Mouse (Mus musculus) limb, embryonic 13.5 days (tissue): ENCODE data around the gene Adra2c. TPM values are rescaled to one million over a fixed set of nuclear protein-coding genes. Genes with fewer than 3 reads are reported as not detected.
A peak's percentile ranks its signal among the peaks of the same experiment; 100 is the strongest.

Source experiments
- ATAC-seq: fragments of 200-750 bp; cut with Nextera tagmentation; 2 replicates; pipeline ENCODE4 v1.8.0; 2017; ENCODE audit warnings: low read depth, moderate number of reproducible peaks, moderate TSS enrichment; ENCODE audit not compliant: low FRiP score
- H3K27ac ChIP-seq: fragments of 300-500 bp; sonication (generic); 2 replicates; pipeline ENCODE4 v1.5.1; 2015; ENCODE audit warnings: inconsistent platforms, mild to moderate bottlenecking, moderate library complexity
- H3K27me3 ChIP-seq: fragments of 300-500 bp; sonication (generic); 2 replicates; pipeline ENCODE4 v1.6.1; 2015; ENCODE audit warnings: mild to moderate bottlenecking, inconsistent platforms
- H3K36me3 ChIP-seq: fragments of 300-500 bp; sonication (generic); 2 replicates; pipeline ENCODE4 v1.6.1; 2015; ENCODE audit warnings: inconsistent platforms, mild to moderate bottlenecking, moderate library complexity
- H3K4me1 ChIP-seq: fragments of 300-500 bp; sonication (generic); 2 replicates; pipeline ENCODE4 v1.6.1; 2015; ENCODE audit warnings: inconsistent platforms
- H3K4me2 ChIP-seq: fragments of 300-500 bp; sonication (generic); replicated peaks from 2 replicates; pipeline ENCODE4 v1.6.1; 2015; ENCODE audit warnings: inconsistent platforms, mild to moderate bottlenecking, moderate library complexity
- H3K4me3 ChIP-seq: fragments of 300-500 bp; sonication (generic); 2 replicates; pipeline ENCODE4 v1.5.1; 2015; ENCODE audit warnings: moderate library complexity, mild to moderate bottlenecking, inconsistent platforms
- H3K9ac ChIP-seq: fragments of 300-500 bp; sonication (generic); 2 replicates; pipeline ENCODE4 v1.6.1; 2015; ENCODE audit warnings: mild to moderate bottlenecking, inconsistent platforms
- H3K9me3 ChIP-seq: fragments of 300-500 bp; sonication (generic); 2 replicates; pipeline ENCODE4 v1.6.1; 2016; ENCODE audit warnings: inconsistent platforms
- WGBS: fragments of 180-500 bp; shearing (Covaris S2); methylation state at CpG from one replicate; pipeline ENCODE4 v1.1.7; 2015; 5-methylcytosine and 5-hydroxymethylcytosine counted together
- polyA plus RNA-seq: library from polyadenylated mRNA; unstranded; fragments of >200 nt; fragmentation: Nextera tagmentation; extraction: Ambion mirVana; gene quantifications from 2 replicates; pipeline ENCODE4 v1.2.1, GENCODE M21; 2015

Gene Adra2c
- polyA plus RNA-seq, 1 experiment from 2014 or later, result not detected

- Histone ChIP-seq H3K4me2 (peak overlapping the region; percentile 90), H3K27ac (no peak overlapping the region), H3K27me3 (peaks cover 100% of the 10 kb centered on the region), H3K4me3 (peak overlapping the region; percentile 52), H3K9me3 (no peaks in the 10 kb centered on the region), H3K9ac (peak overlapping the region; percentile 43; the same call in 1 of the 2 replicates), H3K36me3 (no peaks in the 10 kb centered on the region), H3K4me1 (peaks cover 15% of the 10 kb centered on the region; the same call in 1 of the 2 replicates)
- WGBS, result under 1% methylated on average over 107 of the region's 118 CpGs
- ATAC-seq, result no peak; the same call in 1 of the 2 replicates
These were observed 899 bp downstream of the Adra2c start for GRCm38 (mm10) chr5:35278741-35279695.

- WGBS, result under 1% methylated on average over 40 of the region's 49 CpGs
- peak overlapping the region; percentile 39; the same call in 1 of the 2 replicates for H3K9ac ChIP-seq
- peaks cover 15% of the 10 kb centered on the region; the same call in 1 of the 2 replicates for H3K4me1 ChIP-seq
- no peaks in the 10 kb centered on the region for H3K36me3 ChIP-seq
- H3K27me3 ChIP-seq, result peaks cover 100% of the 10 kb centered on the region
- H3K27ac ChIP-seq, result no peak overlapping the region
- H3K9me3 ChIP-seq, result no peaks in the 10 kb centered on the region
- no peak for ATAC-seq
- H3K4me3 ChIP-seq, result peak overlapping the region; percentile 52
- peak overlapping the region; percentile 90 for H3K4me2 ChIP-seq
These were observed 1.5 kb downstream of the Adra2c start for GRCm38 (mm10) chr5:35279696-35280001.

- no peak overlapping the region for H3K27ac ChIP-seq
- peaks cover 98% of the 10 kb centered on the region for H3K27me3 ChIP-seq
- no peaks in the 10 kb centered on the region for H3K36me3 ChIP-seq
- H3K4me2 ChIP-seq, result peak overlapping the region; percentile 90
- no peaks in the 10 kb centered on the region for H3K9me3 ChIP-seq
- H3K4me1 ChIP-seq, result peaks cover 15% of the 10 kb centered on the region; the same call in 1 of the 2 replicates
- peak overlapping the region; percentile 52 for H3K4me3 ChIP-seq
- ATAC-seq, result no peak
- no peak overlapping the region for H3K9ac ChIP-seq
- 6% methylated on average over 75 of the region's 75 CpGs for WGBS
These were observed 2.1 kb downstream of the Adra2c start for GRCm38 (mm10) chr5:35280002-35280782.

- Histone ChIP-seq H3K27ac (no peak overlapping the region), H3K4me3 (peak overlapping the region; percentile 52), H3K4me1 (peaks cover 15% of the 10 kb centered on the region; the same call in 1 of the 2 replicates), H3K36me3 (no peaks in the 10 kb centered on the region), H3K4me2 (peak overlapping the region; percentile 90), H3K9me3 (no peaks in the 10 kb centered on the region), H3K9ac (no peak overlapping the region), H3K27me3 (peaks cover 95% of the 10 kb centered on the region)
- 4% methylated on average over 40 of the region's 40 CpGs for WGBS
- no peak for ATAC-seq
These were observed 2.7 kb downstream of the Adra2c start for GRCm38 (mm10) chr5:35280783-35281165.

GRCm38 (mm10) chr5:35285281-35285680 lies 7.2 kb downstream of the Adra2c start:
- Histone ChIP-seq H3K4me3 (no peak overlapping the region), H3K4me1 (no peaks in the 10 kb centered on the region), H3K9ac (no peak overlapping the region), H3K27ac (no peak overlapping the region), H3K36me3 (no peaks in the 10 kb centered on the region), H3K4me2 (no peak overlapping the region), H3K9me3 (no peaks in the 10 kb centered on the region), H3K27me3 (peaks cover 57% of the 10 kb centered on the region)
- WGBS, result 58% methylated on average over 3 of the region's 3 CpGs
- ATAC-seq, result no peak

GRCm38 (mm10) chr5:35286190-35286589 lies 8.1 kb downstream of the Adra2c start:
- Histone ChIP-seq H3K9ac (no peak overlapping the region), H3K27ac (no peak overlapping the region), H3K4me1 (no peaks in the 10 kb centered on the region), H3K27me3 (peaks cover 52% of the 10 kb centered on the region), H3K4me3 (no peak overlapping the region), H3K4me2 (no peak overlapping the region), H3K9me3 (no peaks in the 10 kb centered on the region), H3K36me3 (no peaks in the 10 kb centered on the region)
- no peak for ATAC-seq
- WGBS, result 68% methylated on average over 5 of the region's 5 CpGs

GRCm38 (mm10) chr5:35299621-35300020 lies 21.5 kb downstream of the Adra2c start:
- Histone ChIP-seq H3K9ac (no peak overlapping the region), H3K4me3 (no peak overlapping the region), H3K4me2 (no peak overlapping the region), H3K27ac (no peak overlapping the region), H3K36me3 (no peaks in the 10 kb centered on the region), H3K27me3 (peaks cover 16% of the 10 kb centered on the region; the same call in 1 of the 2 replicates), H3K9me3 (no peaks in the 10 kb centered on the region), H3K4me1 (no peaks in the 10 kb centered on the region)
- no peak for ATAC-seq
- 21% methylated on average over 3 of the region's 3 CpGs for WGBS

- H3K9me3 ChIP-seq, result no peaks in the 10 kb centered on the region
- no peaks in the 10 kb centered on the region for H3K36me3 ChIP-seq
- H3K4me3 ChIP-seq, result no peak overlapping the region
- no peaks in the 10 kb centered on the region for H3K4me1 ChIP-seq
- H3K4me2 ChIP-seq, result no peak overlapping the region
- 80% methylated on average over 3 of the region's 3 CpGs for WGBS
- ATAC-seq, result no peak
- no peak overlapping the region for H3K27ac ChIP-seq
- peaks cover 11% of the 10 kb centered on the region; the same call in 1 of the 2 replicates for H3K27me3 ChIP-seq
- no peak overlapping the region for H3K9ac ChIP-seq
These were observed 26.1 kb downstream of the Adra2c start for GRCm38 (mm10) chr5:35304191-35304590.

- WGBS, result 75% methylated on average over 10 of the region's 10 CpGs
These were observed 27.2 kb downstream of the Adra2c start for GRCm38 (mm10) chr5:35305332-35305731.

GRCm38 (mm10) chr5:35306692-35307091 lies 28.6 kb downstream of the Adra2c start:
- ATAC-seq, result no peak
- WGBS, result 81% methylated on average over 1 of the region's 1 CpGs
- peaks cover 24% of the 10 kb centered on the region for H3K27me3 ChIP-seq
- H3K9me3 ChIP-seq, result no peaks in the 10 kb centered on the region
- no peak overlapping the region for H3K9ac ChIP-seq
- H3K4me2 ChIP-seq, result no peak overlapping the region
- H3K4me1 ChIP-seq, result no peaks in the 10 kb centered on the region
- no peak overlapping the region for H3K27ac ChIP-seq
- H3K4me3 ChIP-seq, result no peak overlapping the region
- H3K36me3 ChIP-seq, result no peaks in the 10 kb centered on the region

More at GRCm38 (mm10) chr5:35305332-35305731, 27.2 kb downstream of the Adra2c start:
- Histone ChIP-seq H3K4me1 (no peaks in the 10 kb centered on the region), H3K4me3 (no peak overlapping the region), H3K9ac (no peak overlapping the region), H3K9me3 (no peaks in the 10 kb centered on the region), H3K4me2 (no peak overlapping the region), H3K27ac (no peak overlapping the region), H3K27me3 (peaks cover 12% of the 10 kb centered on the region), H3K36me3 (no peaks in the 10 kb centered on the region)
- ATAC-seq, result no peak

GRCm38 (mm10) chr5:35309853-35310252 lies 31.7 kb downstream of the Adra2c start:
- ATAC-seq, result no peak
- Histone ChIP-seq H3K36me3 (no peaks in the 10 kb centered on the region), H3K4me2 (no peak overlapping the region), H3K27me3 (peaks cover 50% of the 10 kb centered on the region), H3K9ac (no peak overlapping the region), H3K4me3 (no peak overlapping the region), H3K27ac (no peak overlapping the region), H3K4me1 (0 out of 2 replicates have a peak, but pooled peaks cover 5% of the 10 kb centered on the region), H3K9me3 (no peaks in the 10 kb centered on the region)
- WGBS, result 48% methylated on average over 7 of the region's 7 CpGs

GRCm38 (mm10) chr5:35311738-35312250 lies 33.7 kb downstream of the Adra2c start:
- Histone ChIP-seq H3K4me2 (no peak overlapping the region), H3K4me3 (no peak overlapping the region), H3K9me3 (no peaks in the 10 kb centered on the region), H3K4me1 (0 out of 2 replicates have a peak, but pooled peaks cover 5% of the 10 kb centered on the region), H3K27me3 (peaks cover 68% of the 10 kb centered on the region), H3K36me3 (no peaks in the 10 kb centered on the region), H3K9ac (no peak overlapping the region), H3K27ac (no peak overlapping the region)
- WGBS, result 83% methylated on average over 5 of the region's 5 CpGs
- ATAC-seq, result no peak
